Comparison of ENCODE assay signal across 14 mouse cellular contexts in the genomic region with DNA sequence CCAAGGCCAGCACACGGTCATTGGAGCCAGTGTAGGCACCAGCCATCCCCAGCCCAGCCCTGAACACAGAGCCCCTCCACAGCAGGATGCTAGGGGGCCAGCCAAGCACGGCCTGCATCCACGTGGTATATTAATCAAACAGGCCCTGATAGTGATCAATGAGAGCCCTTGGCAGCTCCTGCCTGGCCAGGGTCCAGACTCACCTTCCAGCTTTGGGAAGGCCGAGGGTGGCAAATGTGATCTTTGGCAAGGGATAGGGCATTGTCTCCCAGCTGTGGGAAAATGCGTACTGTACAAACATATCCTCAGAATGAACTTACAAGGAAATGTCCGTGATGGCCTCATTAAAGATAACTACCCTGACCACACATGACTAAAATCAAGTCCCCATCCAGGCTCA. TPM values are rescaled to one million over a fixed set of nuclear protein-coding genes. Genes with fewer than 3 reads are reported as not detected.
DNase-seq lines count a peak whose midpoint lies in the region; ATAC-seq and TF ChIP-seq lines count a peak whose summit lies in the region.
"Had no signal": no experiment of that assay in that cellular context is flagged by ENCODE, and none has a peak within 500 bp of the region (broad histone marks: within the 10 kb centered on the region; RNA-seq: fewer than 3 reads in every experiment).

No protein-coding gene starts in this region.

- no peak for TF ChIP-seq CTCF in gastrocnemius, adult 2 months (IDR thresholded peaks at IDR 0.05)

- WGBS in midbrain, embryonic 10.5 days, result 83% methylated on average over 6 of the region's 6 CpGs
- WGBS in midbrain, embryonic 11.5 days, result 78% methylated on average over 6 of the region's 6 CpGs
- 39% methylated on average over 6 of the region's 6 CpGs for WGBS in kidney, embryonic 15.5 days

- no peak overlapping the region for H3K27ac ChIP-seq in gastrocnemius, adult 2 months
- peak overlapping the region; percentile 39; the same call in 1 of the 2 replicates for H3K27ac ChIP-seq in midbrain, embryonic 10.5 days (replicated peaks)
- H3K27ac ChIP-seq in midbrain, embryonic 11.5 days (ENCODE audit: low read depth, low read length), result no peak overlapping the region
- 0 out of 2 replicates have a peak overlapping the region, but pooled peaks have one; percentile 39 for H3K27ac ChIP-seq in kidney, embryonic 15.5 days
- H3K27ac ChIP-seq: forebrain, embryonic 12.5 days had no signal

- H3K4me1 ChIP-seq in midbrain, embryonic 10.5 days, result peaks cover 2% of the 10 kb centered on the region; the same call in 1 of the 2 replicates
- H3K4me1 ChIP-seq in midbrain, embryonic 11.5 days (ENCODE audit: control insufficient read depth, insufficient read depth, low read length), result no peaks in the 10 kb centered on the region
- peaks cover 41% of the 10 kb centered on the region for H3K4me1 ChIP-seq in kidney, embryonic 15.5 days

- intact Hi-C loops in gastrocnemius, adult 2 months (cut with DNase I), result no loop called here
- intact Hi-C loops in gastrocnemius, postnatal 14 days (cut with DNase I; ENCODE audit: low total_unique reads), result no loop called here

- no peaks in the 10 kb centered on the region for H3K36me3 ChIP-seq in midbrain, embryonic 10.5 days
- no peaks in the 10 kb centered on the region for H3K36me3 ChIP-seq in midbrain, embryonic 11.5 days (ENCODE audit: control insufficient read depth, insufficient read depth, low read length)
- no peaks in the 10 kb centered on the region for H3K36me3 ChIP-seq in kidney, embryonic 15.5 days
- H3K36me3 ChIP-seq: forebrain, embryonic 12.5 days had no signal

- H3K9ac ChIP-seq in midbrain, embryonic 11.5 days (ENCODE audit: low read length), result no peak overlapping the region
- no peak overlapping the region for H3K9ac ChIP-seq in kidney, embryonic 15.5 days
- H3K9ac ChIP-seq: forebrain, embryonic 12.5 days had no signal

- ATAC-seq in midbrain, embryonic 11.5 days (ENCODE audit: low FRiP score), result no peak
- no peak for ATAC-seq in kidney, embryonic 15.5 days (replicated peaks; ENCODE audit: low FRiP score)
- ATAC-seq in frontal cortex, adult (ENCODE audit: low TSS enrichment), result no peak
- ATAC-seq: Patski had no signal

- H3K4me2 ChIP-seq in midbrain, embryonic 11.5 days, result no peak overlapping the region
- H3K4me2 ChIP-seq in kidney, embryonic 15.5 days, result no peak overlapping the region
- H3K4me2 ChIP-seq: forebrain, embryonic 12.5 days had no signal

- H3K27me3 ChIP-seq in midbrain, embryonic 10.5 days (ENCODE audit: low read depth, poor library complexity, severe bottlenecking), result peaks cover 13% of the 10 kb centered on the region; the same call in 1 of the 2 replicates
- no peaks in the 10 kb centered on the region for H3K27me3 ChIP-seq in midbrain, embryonic 11.5 days (ENCODE audit: control insufficient read depth, insufficient read depth, low read length)
- no peaks in the 10 kb centered on the region for H3K27me3 ChIP-seq in kidney, embryonic 15.5 days
- H3K27me3 ChIP-seq: Patski had no signal

- no peak overlapping the region for H3K4me3 ChIP-seq in gastrocnemius, adult 2 months
- H3K4me3 ChIP-seq in midbrain, embryonic 10.5 days, result no peak overlapping the region
- H3K4me3 ChIP-seq in midbrain, embryonic 11.5 days (ENCODE audit: low read depth, low read length), result no peak overlapping the region
- no peak overlapping the region for H3K4me3 ChIP-seq in kidney, embryonic 15.5 days (replicated peaks)
- H3K4me3 ChIP-seq: forebrain, embryonic 12.5 days; myocyte had no signal

- peak; percentile 41 for DNase-seq in gastrocnemius, adult 2 months
- DNase-seq in gastrocnemius, postnatal 14 days, result no peak
- DNase-seq in midbrain, embryonic 10.5 days (ENCODE audit: low spot score), result no peak
- DNase-seq in midbrain, embryonic 11.5 days (ENCODE audit: low spot score, missing footprints), result no peak
- peak; percentile 22 for DNase-seq in lung, postnatal 25 days (ENCODE audit: low spot score)
- DNase-seq in thymus, postnatal 4 days, result no peak
- DNase-seq: embryo, embryonic 11 days had no signal

- H3K9me3 ChIP-seq in midbrain, embryonic 10.5 days (replicated peaks), result no peaks in the 10 kb centered on the region
- no peaks in the 10 kb centered on the region; the same call in 1 of the 2 replicates for H3K9me3 ChIP-seq in midbrain, embryonic 11.5 days (ENCODE audit: control insufficient read depth, low read length)
- no peaks in the 10 kb centered on the region for H3K9me3 ChIP-seq in kidney, embryonic 15.5 days (replicated peaks)
- H3K9me3 ChIP-seq: forebrain, embryonic 12.5 days had no signal

RNA-seq across cellular contexts. Expression of gene 1810010D01Rik, which starts 31.2 kb away (rescaled TPM):
- under 1 TPM in 1 of 2 experiments, not detected in 1; 0.67 TPM for total RNA-seq in gastrocnemius, adult 2 months (2021)
- under 1 TPM in 1 of 2 experiments, not detected in 1; 0.35 TPM for total RNA-seq in gastrocnemius, postnatal 14 days (2021)
- 0.57 TPM in 1 of 2 replicates, not detected in the other for polyA plus RNA-seq in midbrain, embryonic 10.5 days (2016; fragmentation: Nextera tagmentation; extraction: Ambion mirVana)
- polyA plus RNA-seq in midbrain, embryonic 11.5 days (2014; fragmentation: Nextera tagmentation; extraction: Ambion mirVana), result 0.49 TPM in 1 of 2 replicates, not detected in the other
- polyA plus RNA-seq in kidney, embryonic 15.5 days (2015; fragmentation: Nextera tagmentation; extraction: Ambion mirVana), result 0.56 TPM in 1 of 2 replicates, not detected in the other
- total RNA-seq: left cerebral cortex, postnatal 4 days had no signal
- polyA plus RNA-seq: kidney, postnatal 0 days; myocyte; Patski had no signal

RNA-seq across cellular contexts. Expression of gene Tpcn2, which starts 44.7 kb away (rescaled TPM):
- total RNA-seq in gastrocnemius, adult 2 months (2021), result 1 to 10 TPM; 1.4 to 1.5 TPM
- 1 to 10 TPM; 2.4 to 3.3 TPM for total RNA-seq in gastrocnemius, postnatal 14 days (2021)
- 5.4 and 6.8 TPM in 2 replicates for polyA plus RNA-seq in midbrain, embryonic 10.5 days (2016; fragmentation: Nextera tagmentation; extraction: Ambion mirVana)
- 1.5 and 1.9 TPM in 2 replicates for polyA plus RNA-seq in midbrain, embryonic 11.5 days (2014; fragmentation: Nextera tagmentation; extraction: Ambion mirVana)
- polyA plus RNA-seq in kidney, embryonic 15.5 days (2015; fragmentation: Nextera tagmentation; extraction: Ambion mirVana), result 8.8 and 9.7 TPM in 2 replicates

Comparison
In these comparisons a context has a peak if more than half of its experiments do, and no peak if none do; other contexts are left out.
1. DNase-seq: peak in gastrocnemius, adult 2 months (single experiment) and lung, postnatal 25 days (single experiment); none in gastrocnemius, postnatal 14 days (single experiment), midbrain, embryonic 10.5 days (single experiment), midbrain, embryonic 11.5 days (single experiment) and thymus, postnatal 4 days (single experiment).
2. H3K27ac ChIP-seq: peak in midbrain, embryonic 10.5 days (single experiment) and kidney, embryonic 15.5 days (single experiment); none in gastrocnemius, adult 2 months (single experiment) and midbrain, embryonic 11.5 days (single experiment).